Mouse (Mus musculus) cerebellum, postnatal 36 days (tissue): ENCODE measurements around the gene Usp6nl.

Experiments used
- DNase-seq, 2 experiments: peaks; one replicate each; pipeline ENCODE4 v3.0.0; 2021 to 2022; ENCODE audit warnings: mixed read lengths in 2 of 2

Usp6nl gene

DNA sequence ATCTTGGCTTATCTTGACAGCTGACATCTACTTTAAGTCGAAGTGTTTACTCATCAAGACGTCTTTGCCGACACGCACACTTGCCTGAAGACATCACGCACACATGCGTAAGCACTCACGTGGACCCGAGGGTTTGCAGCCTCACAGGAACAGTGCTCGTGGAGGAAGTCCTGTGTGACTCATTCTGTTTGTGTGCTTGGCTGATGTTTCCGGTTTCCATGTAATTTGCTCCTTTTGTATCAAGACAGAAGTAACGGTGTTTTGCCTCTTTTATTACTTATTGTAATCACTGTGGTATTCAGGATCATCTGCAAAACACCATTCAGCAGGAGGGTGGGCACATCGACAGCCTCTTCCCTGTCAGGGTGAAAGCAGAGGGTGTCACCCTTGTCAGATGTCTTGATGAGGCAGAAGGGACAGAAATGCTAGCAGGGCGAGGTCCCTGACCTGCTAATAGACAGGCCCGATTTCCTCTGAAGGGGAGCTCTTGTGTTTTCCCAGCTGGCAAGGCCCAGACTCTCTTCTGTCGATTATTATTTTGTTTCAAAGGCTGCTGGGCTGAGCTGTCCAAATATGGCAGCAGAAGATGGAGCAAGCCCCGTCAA is 156.0 kb downstream of the Usp6nl start:
- no peak for DNase-seq

DNA sequence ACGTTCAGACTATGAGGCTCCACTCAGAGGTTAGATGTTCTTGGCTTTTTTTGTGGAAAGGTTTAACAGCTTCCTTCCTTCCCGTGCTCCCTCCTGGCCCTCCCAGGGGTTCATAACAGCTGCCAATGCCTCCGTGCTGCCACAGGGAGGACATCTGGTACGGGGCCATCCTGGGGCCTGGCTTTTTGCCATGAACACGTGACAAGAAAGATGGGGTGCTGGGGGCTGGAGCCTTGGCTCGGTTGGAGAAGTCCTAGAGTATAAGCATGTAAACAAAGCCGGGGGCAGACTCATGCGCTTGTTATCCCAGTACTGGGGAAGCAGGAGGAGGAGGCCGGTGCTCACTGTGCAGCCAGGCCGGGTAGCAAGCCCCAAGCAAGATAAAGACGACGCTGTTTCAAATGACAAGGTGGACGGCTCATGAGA is 156.5 kb downstream of the Usp6nl start:
- peak in 1 of 2 experiments; percentile 31 for DNase-seq

GRCm38 (mm10) chr2:6479620-6480019 is 157.2 kb downstream of the Usp6nl start:
- DNase-seq: no peak

GRCm38 (mm10) chr2:6481966-6482365 is 159.5 kb downstream of the Usp6nl start:
- no peak for DNase-seq

DNA sequence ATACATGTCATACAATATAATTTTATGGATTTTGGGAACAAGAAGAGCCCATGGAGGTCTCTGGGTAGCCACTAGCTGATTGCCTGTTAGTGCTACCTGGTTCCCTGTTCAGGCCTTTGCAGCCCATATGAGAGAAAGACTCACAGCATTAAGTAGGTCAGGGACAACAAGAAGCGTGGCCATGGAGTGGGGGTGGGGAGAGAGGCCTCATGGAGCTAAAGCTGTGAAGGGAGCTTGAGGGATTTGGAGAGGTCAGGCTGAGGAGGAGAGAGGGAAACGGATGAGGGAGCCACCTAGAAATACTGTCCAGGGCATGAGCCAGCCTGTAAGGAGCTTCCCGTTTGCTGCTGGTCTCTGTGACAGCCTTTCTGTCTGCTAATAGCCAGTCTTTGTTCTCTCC is 159.9 kb downstream of the Usp6nl start:
- no peak for DNase-seq

DNA sequence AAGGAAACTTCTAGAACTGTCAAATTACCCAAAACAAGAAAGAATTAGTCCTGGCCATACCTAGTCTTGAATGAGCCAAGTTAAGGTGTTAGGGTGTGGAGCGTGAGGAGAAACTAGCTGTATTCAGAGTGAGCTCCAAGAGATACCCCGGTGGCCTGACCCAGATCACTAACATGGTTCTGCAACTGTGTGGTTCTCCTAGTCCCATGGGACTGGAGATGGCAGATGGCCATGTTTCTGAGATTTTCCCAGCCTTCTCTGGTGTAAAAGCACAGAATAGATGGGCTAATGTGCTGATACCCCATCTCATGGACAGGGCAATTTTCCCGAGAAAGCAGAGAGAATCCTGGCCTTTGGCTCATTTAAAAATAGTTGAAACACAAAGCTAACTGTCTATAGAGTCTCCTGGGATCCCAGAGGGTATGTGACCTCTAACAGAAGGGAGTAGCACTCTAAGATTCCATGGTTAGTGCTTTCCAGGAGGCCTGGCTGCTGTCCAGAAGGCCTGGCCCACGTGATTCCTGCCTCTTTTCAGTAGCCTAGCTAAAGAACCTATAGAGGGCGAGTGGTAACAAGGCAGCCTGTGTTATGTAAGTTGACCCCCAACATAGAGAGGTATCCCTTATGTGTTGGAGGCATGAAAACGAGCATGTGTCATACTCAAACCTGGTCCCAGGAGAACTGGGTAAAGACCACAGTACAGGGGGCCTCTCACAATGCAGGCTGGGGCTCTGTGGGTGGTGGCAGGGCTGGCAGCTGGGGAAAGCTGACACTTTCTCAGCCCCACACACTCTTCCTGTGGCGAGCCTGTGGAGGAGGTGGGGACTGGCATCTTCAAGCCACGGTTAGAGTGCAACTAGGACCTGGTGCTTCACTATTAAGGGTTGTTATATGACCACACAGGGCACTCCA is 160.9 kb downstream of the Usp6nl start:
- DNase-seq: no peak

GRCm38 (mm10) chr2:6484179-6484578 is 161.7 kb downstream of the Usp6nl start:
- no peak for DNase-seq

- peak; percentile 55 to 64 for DNase-seq
These were observed 165.4 kb downstream of the Usp6nl start for GRCm38 (mm10) chr2:6487566-6488488.

- peak in 1 of 2 experiments; percentile 23 for DNase-seq
These were observed 166.1 kb downstream of the Usp6nl start for GRCm38 (mm10) chr2:6488489-6489056.

- DNase-seq: no peak
These were observed 167.6 kb downstream of the Usp6nl start for GRCm38 (mm10) chr2:6490076-6490475.

DNA sequence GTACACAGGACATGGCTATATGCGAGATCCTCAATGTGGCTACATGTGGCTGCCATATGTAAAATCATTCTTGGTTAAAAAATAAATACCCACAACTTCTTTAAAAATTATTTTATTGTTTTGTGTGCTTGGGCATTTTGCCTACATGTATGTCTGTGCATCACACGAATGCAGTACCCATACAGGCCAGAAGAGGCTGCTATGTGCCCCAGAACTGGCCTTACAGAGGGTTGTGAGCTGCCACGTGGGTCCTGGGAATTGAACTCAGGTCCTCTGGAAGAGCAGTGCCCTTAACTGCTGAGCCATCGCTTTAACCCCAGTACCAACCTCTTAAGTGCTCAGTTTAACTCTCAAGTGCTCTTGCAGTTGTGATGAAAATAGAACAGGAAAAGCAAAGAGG is 168.4 kb downstream of the Usp6nl start:
- no peak for DNase-seq

- DNase-seq: no peak
These were observed 171.4 kb downstream of the Usp6nl start for GRCm38 (mm10) chr2:6493886-6494285.
